Mouse (Mus musculus): ENCODE measurements around the gene Gm960.

DNA sequence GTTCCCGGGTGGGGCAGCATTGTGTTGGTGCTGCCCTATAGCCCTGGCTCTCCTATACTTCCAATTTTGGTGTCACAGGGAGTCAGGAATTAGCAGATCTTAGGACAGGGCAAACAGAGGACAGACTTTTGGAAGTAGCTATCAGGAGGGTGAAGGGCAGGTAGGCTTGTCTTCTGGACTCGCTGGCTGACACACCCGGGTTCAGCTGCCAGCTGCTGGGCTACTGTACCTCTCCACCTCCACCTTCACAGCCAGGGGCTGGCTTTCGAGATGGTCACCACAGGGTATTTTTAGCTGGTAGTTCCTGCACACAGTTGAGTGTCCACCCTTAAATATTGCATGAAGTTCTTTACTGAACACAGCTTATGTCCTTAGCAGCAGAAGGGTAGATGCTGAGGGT is 90.0 kb downstream of the Gm960 start:
- no peak for TF ChIP-seq POLR2A (IDR thresholded peaks at IDR 0.05; ENCODE audit: extremely low read depth, insufficient read depth, low read length)
- TF ChIP-seq CTCF (IDR thresholded peaks at IDR 0.05; ENCODE audit: low read depth, low read length) = no peak
